Mouse (Mus musculus): Measurements from ENCODE around the gene Rhobtb3.
A peak's percentile ranks its signal among the peaks of the same experiment; 100 is the strongest.
"Not testable (repeated sequence)": the region's sequence is repeated elsewhere in the genome, so short reads cannot be mapped to it uniquely, and the experiment has no call there.

The Rhobtb3 gene

DNA sequence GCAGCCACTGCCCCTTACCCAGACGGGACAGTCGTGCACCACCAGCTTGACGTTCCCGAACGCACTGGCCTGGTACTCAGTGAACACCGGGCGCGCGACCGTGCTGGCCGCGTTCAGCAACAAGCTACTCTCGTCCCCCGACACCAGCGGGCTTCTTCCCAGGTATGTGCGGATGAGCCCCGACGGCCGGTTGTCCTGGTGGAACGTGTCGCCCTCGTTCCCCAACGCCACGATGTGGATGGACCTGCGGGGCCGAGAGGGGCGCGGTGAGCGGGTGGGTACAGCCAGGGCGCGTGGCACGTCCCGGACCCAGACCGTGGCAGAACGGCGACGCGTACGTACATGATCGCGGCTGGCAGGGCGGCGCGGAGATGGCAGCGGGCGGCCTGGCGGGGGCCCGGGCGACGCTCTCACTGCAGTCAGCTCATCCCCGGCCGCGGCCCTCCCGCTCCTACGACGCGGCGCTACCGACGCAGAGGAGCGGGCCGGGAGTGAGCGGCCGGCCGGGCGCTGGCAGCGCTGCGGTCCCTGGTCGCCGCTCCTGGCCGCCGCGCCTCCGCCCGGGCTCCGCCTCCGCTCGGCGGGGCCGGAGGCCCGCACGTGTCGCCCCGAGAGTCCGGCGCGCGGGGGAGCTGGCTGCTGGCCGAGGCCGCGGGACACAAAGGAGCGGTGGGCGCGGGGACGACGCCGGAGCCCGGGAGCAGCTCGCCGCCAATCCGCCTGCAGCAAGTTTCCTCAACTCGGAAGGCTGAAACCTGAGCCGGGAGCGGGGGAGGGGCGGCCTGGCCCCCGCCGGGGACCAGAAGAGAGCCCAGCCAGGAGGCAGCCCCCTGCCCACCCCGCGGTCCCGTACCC is at the start of gene Rhobtb3:
TSS of gene Rhobtb3 (minus strand) at position 737 of the 855 bp plus-strand sequence.
- peak; percentile 56 for DNase-seq

DNA sequence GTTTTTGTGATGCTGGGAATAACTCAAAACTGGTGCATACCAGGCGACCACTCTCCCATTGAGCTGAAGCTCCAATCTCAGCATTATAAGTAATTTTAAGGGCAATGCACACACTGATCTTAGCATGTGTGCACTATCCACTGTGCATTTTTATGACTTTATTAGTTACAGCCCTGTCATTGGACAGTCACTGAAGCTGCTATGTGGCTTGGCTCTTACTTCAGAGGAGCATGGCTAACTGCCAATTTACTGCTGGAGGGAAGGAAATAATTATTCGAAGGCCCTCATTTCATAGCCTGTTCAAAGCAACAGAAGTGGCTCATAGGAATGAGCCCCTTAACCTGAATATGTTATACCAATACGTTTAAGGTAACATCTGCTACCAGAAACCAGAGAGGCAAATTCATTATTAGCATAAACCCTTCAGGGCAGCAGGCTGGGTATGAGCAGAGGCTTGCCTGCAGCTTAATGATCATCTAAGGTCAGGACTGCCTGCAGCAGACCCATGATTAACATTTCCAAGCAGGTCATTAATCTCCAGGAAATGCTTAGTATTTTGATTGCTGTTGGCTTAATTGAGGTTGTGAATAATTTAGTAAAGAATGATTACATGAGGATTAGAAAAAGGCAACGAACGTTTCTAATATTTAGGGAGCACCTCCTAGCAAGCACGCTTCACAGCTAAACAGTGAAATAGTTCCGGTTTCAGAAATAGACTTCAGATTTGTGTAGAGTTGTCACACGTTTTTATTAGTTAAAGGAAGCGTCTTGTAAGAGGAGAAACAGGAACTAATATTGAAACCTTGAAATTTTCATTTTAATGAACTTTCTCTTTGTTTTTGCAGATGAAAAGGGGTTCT is 48.7 kb upstream of the Rhobtb3 start:
- DNase-seq: peak; percentile 15

DNA sequence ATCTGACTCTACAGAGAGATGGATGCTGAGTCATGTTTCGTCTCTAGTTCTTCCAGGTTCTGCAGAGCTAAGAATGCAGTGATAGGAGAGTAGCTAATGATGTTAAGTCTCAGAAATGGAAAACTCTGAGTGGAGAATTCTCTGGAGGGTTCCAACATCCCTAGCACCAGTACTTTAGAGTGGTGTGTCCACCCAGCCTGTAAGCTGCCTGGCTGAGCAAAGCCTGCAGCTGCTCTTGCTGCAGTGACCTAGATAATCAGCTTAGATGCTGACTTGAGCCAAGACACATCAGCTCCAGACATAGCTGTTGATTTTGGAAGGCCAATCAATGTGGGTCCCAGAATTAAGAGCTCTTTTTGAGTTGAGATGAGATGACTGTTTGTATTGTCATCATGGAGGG is 44.4 kb upstream of the Rhobtb3 start:
- no peak for DNase-seq

DNA sequence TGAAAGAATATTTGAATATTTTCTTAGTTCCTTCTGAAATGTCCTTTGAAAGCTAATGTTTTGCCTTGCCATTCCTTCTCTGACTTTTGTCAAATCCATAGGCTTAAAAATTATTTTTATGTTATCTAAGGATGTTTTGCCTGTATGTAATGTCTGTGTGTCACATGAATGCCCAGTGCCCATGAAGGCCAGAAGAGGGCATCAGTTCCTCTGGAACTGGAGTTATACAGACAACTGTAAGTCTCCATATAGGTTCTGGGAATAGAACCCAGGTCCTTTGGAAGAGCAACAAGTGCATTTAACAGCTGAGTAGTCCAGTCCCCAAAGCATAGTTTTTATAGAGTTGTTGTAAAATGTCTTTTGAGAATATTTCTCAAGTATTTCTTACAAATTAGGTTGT is 38.2 kb upstream of the Rhobtb3 start:
- peak; percentile 47 for DNase-seq

DNA sequence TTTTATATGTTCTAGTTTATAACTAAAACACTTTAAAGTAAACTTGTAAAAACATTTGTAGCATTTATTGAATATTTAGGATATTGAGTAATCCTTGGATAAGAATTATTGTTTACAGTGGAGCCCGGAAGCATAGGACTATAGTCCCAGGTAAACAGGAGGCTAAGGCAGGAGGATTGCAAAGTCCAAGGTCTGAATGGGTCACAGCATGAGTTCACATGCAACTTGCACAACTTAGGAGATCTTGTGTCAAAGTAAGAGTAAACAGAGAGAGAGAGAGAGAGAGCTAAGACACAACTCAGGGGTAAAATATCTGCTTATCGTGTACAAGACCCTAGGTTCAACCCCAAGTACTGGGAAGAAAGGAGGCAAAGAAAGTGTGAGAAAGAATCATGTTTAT is 32.9 kb upstream of the Rhobtb3 start:
- DNase-seq: no peak

DNA sequence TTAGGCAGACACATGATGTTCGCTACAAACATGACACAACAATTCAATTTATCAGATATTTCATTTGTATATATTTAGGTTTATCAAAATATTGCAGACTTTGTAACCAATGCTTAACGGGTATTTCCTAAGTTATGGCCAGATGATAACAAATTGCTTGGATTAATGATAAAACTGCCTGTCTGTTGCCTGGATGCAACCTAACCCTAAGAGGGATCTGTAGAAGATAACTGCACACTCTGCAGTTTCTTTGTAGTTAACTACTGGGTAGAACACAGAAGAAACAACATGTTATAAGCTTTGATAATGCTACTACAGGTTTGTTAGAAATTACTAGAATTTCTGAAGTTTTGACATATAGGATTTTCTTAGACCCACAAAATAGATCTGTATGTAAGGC is 32.5 kb upstream of the Rhobtb3 start:
- DNase-seq: no peak

DNA sequence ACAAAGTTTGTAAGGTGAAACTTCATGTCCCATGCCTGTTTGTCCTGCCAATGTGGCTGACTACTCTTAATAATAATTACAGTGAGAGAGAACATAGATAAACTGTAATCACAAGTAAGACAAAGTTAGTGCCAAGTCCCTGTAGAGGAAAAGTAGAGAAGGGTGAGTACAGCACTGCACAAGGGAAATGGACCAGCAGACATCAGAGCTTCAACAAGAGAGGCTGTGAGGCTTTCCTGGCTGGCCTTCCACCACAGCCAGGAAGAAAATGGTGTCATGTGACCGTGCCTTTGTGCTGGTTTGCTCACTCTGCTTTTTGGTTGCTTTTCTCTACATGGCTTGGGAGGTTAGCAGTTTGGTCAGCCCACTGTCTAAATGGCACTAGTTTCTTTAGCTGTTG is 31.9 kb upstream of the Rhobtb3 start:
- DNase-seq: no peak

DNA sequence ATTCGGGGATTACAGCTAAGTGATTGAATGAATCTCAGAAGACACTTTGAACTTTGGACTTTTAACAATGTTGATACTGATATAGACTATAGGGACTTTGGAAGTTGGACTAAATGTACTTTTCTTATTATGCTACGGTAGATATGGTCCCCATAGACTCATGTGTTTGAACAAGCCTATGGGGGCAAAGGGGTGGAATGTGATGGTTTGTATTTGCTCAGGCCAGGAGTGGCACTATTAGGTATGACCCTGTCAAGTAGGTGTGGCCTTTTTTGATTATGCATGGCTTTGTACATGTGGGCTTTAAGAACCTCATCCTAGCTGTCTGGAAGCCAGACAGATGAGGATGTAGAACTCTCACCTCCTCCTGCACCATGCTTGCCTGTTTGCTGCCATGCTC is 30.8 kb upstream of the Rhobtb3 start:
- DNase-seq: no peak

DNA sequence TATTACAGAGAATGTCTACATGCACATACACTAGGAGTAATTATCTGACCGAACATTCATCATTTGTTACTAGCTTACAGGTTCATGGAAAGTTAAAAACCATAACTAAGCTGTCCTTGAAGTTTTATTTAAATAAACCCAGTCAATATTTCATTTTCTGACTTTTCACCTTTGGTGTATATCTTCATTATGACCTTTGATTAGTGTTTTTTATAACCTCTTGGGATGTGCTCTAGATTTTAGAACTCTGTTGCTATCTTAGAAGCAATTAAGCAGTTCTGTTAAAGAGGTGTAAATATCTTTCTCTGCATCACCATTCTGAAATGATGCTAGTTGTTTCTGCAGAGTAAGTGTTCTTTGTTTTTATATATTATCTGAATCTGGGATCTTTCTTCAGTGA is 23.1 kb upstream of the Rhobtb3 start, which contains the start of gene Spata9:
TSS of gene Spata9 (plus strand) at position 301 of the 400 bp plus-strand sequence.
- no peak for DNase-seq

DNA sequence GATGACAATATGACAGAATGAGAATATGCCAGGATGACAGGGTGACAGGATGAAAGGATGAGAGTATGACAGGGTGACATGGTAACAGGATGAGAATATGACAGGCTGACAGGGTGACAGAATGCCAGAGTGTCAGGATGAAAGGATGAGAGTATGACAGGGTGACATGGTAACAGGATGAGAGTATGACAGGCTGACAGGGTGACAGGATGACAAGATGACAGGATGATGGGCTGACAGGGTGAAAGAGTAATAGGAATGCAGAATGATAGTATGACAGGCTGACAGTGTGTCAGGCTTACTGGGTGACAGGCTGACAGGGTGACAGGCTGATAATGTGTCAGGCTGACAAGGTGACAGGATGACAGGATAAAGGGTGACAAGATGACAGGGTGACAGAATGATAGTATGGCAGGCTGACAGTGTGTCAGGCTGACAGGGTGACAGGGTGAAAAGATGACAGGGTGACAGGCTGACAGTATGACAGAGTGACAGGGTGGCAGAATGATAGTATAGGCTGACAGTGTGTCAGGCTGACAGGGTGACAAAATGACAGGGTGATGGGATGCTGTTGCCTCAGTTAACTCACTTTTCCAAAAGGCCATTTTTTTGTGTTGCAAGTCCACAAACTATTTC is 11.8 kb upstream of the Rhobtb3 start:
- no peak for DNase-seq

DNA sequence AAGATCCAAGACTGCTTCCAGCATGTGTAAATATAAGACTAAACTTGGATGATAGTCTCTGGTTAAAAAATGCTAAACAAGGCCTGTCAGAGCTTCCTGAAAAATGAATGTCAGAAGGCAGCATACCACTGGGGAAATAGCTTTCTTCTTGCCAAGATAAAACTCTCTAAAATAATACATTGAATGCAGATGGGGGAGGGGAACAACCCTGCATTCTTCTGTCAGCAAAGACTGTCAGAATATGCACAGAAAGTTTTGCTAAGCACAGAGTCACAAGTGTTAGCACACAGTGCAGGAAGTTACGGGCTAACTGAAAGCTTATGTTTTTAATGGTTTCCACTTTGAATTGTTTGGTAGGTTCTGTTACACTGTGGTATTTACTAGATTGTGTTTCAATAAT is 6.6 kb upstream of the Rhobtb3 start:
- no peak for DNase-seq

DNA sequence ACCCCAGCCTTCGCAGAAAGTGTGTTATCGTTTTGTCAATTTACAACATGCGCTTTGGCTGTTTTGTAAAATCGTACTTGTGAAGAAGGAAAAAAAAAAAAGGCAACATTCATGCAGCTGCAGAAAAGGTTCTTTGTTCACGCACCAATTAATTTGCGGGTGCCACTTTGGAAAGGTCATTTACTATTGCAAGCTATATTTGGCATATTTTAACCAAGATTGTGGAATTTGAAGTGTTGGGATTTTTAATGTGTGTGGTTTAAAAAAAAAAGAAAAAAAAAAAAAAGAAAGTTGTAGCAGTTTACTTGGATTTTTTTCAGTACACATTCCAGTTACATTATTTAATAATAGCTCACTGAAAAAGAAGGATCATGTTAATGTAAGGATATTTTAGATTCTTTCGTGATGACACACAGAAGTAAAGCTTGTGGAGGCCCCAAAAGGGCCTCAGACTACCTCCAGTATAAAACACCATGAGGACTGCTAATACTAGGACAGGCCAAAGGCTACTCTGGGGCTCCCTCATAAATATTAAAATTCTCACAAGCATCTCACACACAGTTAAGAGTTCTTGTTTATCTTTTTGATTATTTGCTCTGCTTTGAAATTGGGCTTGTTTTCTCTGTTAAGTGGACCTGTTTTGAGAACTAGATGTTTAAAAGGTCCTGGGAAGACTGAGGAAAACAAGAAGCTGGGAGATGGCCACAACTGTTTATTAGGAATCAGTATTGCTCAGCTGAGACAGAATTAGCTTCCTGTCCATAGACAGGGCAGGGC is 507 bp upstream of the Rhobtb3 start:
- DNase-seq: no peak

DNA sequence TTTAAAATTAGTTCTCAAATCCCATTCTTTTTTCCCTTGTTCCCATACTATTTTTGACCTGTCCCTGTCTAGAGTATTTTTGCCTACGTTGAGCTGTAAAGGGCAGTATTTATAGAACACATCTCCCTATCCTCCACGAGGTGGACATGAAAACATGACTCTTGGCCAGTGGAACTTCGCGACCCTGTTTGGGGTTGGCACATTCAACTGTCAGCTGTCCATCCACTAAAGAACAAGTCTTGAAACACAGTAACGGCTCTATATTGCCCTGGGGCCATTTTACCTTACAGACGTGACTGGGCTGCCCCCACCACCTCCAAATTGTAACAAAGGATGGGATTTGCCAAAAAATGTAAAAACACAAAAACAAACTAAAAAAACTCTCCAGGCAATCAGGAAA is 994 bp downstream of the Rhobtb3 start:
- no peak for DNase-seq

DNA sequence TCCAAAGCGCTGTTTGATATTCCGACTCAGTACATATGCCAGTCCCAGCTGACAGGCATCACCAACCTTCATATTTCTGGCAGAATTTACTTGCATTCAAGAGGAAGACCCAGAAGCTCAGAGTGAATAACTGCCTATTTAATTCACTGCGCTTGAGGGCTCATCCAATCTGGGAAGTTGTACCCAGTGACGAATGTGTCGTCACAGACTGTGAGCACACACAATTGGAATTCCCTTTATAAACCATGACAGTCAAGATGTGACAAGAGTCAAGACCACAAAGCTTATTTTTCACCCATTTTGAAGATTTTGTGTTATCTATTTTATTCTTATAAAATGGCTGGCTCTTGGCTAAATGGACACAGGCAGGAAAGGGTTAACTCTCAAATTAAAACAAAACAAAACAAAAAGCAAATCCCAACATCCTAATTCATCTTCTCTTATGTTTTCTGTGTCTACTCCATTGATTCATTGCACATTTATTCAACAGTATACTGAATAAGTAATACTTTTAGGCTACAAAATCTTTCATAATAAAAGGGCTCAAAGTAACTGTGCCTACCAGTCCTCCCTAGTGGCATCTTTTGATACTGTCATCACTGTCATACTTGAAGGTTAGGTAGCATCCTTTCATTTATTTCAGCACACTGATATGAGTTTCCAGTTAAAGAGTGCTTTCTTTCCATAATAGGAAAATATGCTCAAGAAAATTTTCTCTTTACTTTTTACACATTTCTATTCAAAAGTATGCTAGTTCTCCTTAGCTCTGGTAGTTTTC is 2.0 kb downstream of the Rhobtb3 start:
- no peak for DNase-seq

DNA sequence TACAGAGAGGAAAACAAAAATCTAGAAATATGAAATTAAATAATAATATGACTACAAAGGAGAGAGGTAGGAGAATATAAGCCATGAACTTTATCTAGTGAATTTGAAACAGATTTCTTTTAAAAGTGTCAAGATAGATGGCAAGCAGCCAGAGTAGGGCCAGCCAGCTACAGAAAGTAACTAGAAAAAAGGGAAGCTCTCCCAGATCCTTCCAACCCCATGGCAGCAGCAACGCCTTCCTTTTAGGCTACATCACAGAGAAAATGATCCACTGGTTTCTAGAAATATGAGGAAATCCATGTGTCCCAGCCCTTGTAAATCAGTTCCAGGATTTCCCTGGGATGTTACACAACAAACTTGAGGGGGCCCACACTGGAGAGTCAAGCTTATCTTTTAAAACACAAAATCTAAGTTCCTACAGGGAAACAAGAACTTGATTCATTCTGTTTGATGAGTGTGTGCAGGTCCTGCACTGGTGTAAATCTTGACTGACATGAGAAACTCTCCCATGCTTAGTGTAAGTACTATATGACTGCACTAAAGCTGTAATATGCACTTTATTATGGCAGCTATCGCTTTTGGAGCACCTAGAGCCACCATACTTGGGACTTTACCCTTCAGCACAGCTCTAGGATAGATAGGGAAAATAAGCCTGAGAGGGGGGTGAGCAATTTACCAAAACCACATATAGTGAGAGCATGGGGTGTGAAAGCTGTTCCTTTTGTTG is 2.8 kb downstream of the Rhobtb3 start:
- peak; percentile 3 for DNase-seq

DNA sequence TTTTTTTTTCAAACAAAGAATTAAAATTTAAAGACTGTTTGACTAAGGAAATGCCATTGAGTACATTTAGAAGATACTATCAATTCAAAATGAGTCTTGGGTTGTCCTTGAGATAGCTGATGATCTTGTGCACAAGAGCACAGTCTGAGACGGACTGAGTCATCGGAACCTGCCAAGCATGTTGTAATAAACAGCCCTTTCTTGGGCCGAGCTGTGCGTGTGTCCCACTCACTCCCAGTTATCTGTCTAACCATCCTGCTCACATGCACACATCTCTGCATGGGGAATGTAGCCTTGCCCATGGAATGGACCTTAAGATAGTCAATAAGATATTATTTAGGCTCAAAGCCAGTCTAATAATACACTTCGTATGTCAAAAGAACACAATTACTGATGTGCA is 4.9 kb downstream of the Rhobtb3 start:
- no peak for DNase-seq

DNA sequence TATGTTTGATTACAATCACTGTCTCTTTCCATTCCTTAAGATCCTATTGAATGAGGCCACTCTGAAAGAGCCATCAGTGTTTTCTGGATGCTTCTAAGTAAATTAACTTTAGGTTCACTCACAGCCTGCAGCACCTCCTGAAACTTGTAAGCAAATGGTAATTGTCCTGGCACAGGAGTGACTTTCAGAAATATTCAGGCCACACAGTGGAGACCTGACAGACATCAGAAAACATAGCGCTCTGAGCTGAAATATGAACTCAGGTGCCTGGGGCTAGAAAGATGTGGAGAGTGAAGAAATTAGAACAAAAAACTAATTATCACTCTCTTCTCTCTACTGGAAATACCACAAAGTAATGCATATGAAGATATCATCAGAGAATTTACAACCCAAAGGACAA is 10.4 kb downstream of the Rhobtb3 start:
- no peak for DNase-seq

DNA sequence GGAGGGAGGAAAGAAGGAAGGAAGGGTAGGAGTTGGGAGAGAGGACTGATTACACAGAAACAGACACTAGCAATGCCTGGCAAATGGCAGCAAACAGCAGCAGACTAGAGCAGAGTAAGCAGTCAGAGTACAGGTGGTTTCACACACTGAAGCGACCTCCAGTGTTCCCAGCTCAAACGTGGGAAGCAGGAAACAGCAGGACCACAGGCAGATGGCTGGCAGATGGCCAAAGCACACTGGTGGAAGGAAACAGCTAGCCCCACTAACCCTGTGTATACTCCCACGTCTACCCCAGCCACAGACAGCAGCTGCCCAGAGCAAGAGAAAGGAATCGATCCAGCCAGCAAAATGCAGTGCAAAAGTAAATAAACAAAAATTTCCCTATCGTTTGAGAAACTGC is 12.7 kb downstream of the Rhobtb3 start:
- DNase-seq: peak; percentile 19

DNA sequence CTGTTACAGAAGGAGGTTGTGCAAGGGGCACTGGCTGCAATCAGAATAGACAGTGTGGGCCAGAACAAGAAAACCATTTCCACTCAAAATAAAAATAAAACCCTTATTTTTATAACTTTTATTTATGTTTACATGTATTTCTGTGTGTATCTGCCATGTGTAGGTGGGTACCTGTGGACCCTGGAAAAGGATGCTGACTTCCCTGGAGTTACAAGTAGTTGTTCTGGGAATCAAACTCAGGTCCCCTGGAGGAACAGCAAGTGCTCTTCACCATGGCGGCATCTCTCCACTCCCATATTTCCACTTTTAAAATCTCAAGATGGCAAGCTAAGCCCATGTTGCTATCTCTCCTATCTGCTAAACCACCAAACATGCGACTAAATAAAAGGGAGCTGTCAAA is 13.1 kb downstream of the Rhobtb3 start:
- no peak for DNase-seq

DNA sequence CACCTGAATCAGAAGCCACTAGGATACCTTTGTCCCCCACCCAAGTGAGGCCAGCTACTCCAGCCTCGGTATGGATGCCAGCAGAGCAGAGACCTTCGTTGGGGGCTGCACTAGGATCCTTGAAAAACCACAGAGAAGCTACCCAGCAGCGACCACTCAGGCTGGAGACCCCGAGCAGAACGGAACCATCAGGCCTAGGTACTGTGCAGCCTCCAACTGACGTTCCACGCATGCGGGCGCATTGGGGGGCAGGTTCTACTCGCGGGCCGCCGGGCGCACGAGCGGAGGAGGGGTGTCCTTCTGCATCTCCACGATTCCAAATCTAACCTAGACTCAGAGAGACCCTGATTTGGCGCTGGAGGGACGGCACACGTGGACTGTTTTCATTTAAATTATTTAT is 13.7 kb downstream of the Rhobtb3 start:
- DNase-seq: no peak

DNA sequence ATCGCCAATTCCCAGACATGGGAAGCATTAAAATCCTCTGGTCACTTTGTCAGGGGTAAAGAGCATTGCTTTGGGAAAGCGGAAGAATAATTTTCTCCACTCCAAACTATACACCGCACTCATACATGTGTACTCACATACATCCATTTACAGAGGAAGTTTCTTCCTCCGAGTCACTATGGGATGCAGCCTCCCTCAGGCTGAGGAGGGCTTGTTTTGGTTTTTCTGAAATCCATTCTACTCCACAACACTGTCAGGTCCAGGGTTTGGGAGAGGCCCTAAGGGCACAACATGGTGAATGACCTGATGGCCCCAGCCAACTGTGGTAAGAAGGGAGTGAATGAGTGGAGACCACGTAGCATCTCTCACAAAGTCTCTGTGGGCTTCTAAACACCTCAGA is 14.7 kb downstream of the Rhobtb3 start:
- not testable (repeated sequence) for DNase-seq

Data from lung, postnatal 36 days (tissue).